Mouse (Mus musculus) small intestine, adult 2 months (tissue): ENCODE measurements around the gene Tmcc3.

Source experiments
- CTCF ChIP-seq: fragments of 200-500 bp; IDR thresholded peaks from 2 replicates; pipeline ENCODE4 v1.5.1; 2012; ENCODE audit warnings: low read depth, mild to moderate bottlenecking, control low read depth, inconsistent platforms, low read length, moderate library complexity, mixed read lengths; ENCODE audit not compliant: insufficient replicate concordance, insufficient read length; ENCODE audit errors: extremely low read depth
- POLR2A ChIP-seq: fragments of 200-500 bp; IDR thresholded peaks from 2 replicates; pipeline ENCODE4 v1.6.1; 2012; ENCODE audit warnings: low read depth, mild to moderate bottlenecking, control low read depth, inconsistent platforms, low read length, moderate library complexity

DNA sequence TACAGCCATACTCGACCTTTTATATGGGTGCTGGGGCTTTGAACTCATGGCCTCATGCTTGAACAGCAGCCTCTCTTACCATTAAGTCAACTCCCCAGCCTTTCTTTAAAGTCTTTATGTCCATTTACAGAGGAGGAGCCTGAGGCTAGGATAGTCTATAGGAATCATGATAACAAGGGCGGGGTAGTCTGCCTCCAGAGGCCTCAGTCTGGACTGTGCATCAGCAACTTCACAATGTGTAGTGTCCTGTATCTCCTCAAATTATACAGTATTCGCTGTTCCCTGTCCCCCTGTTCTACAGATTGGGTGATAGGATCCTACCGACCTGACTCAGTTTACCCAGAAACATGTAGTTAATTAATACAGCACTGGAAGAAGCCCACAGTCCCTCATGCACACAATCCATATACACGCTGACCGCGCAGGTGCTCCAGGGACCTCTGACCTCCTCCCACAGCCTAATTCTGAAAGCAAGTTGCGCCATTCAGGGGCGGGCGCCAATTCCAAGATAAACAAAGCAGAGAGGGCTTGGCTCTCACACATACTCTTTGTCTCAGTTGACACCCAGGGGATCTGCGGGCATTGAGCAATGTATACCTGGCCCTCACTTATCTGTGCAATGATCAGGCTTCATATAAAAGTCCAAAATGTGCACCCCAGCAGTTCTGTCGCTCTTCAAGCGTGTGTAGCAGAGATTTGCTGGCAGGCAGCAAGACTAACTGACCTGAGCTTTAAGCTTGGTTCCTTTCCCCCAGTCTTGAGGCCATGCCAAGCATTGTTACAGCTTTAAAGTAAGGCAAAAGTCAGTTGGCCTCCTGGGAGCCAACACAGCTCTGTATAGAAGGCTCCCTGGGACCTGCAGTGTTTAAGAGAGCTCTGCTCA, 262.9 kb downstream of the Tmcc3 start:
- TF ChIP-seq CTCF (no peak), POLR2A (no peak)
